ENCODE assay signal across 39 mouse cellular contexts in genomic region chrX:37916311-37916710, GRCm38 (mm10). TPM values are rescaled to one million over a fixed set of nuclear protein-coding genes. Genes with fewer than 3 reads are reported as not detected.
DNase-seq lines count a peak whose midpoint lies in the region; ATAC-seq and TF ChIP-seq lines count a peak whose summit lies in the region.
"Had no signal": no experiment of that assay in that cellular context is flagged by ENCODE, and none has a peak within 500 bp of the region (broad histone marks: within the 10 kb centered on the region; RNA-seq: fewer than 3 reads in every experiment).

No protein-coding gene starts in this region.

- no peak overlapping the region for H3K4me3 ChIP-seq in heart, postnatal 0 days (ENCODE audit: low read depth, low read length)
- no peak overlapping the region for H3K4me3 ChIP-seq in lung, embryonic 14.5 days (ENCODE audit: low read depth, low read length)
- no peak overlapping the region for H3K4me3 ChIP-seq in forebrain, embryonic 12.5 days (replicated peaks)
- H3K4me3 ChIP-seq: erythroblast, embryonic 14.5 days; midbrain, embryonic 10.5 days; midbrain, embryonic 15.5 days; neural tube, embryonic 15.5 days; stomach, embryonic 15.5 days had no signal

- TF ChIP-seq CTCF in heart, postnatal 0 days (IDR thresholded peaks at IDR 0.05; ENCODE audit: low read depth) = 0 out of 2 replicates have a peak, but pooled peaks have one; percentile 4
- TF ChIP-seq CTCF in lung, embryonic 14.5 days (IDR thresholded peaks at IDR 0.05; ENCODE audit: low read depth) = 0 out of 2 replicates have a peak, but pooled peaks have one; percentile 2

- H3K36me3 ChIP-seq in heart, postnatal 0 days (replicated peaks; ENCODE audit: control insufficient read depth, insufficient read depth, low read length) = no peaks in the 10 kb centered on the region
- H3K36me3 ChIP-seq in lung, embryonic 14.5 days (ENCODE audit: insufficient read depth) = no peaks in the 10 kb centered on the region
- no peaks in the 10 kb centered on the region for H3K36me3 ChIP-seq in forebrain, embryonic 12.5 days (replicated peaks)
- H3K36me3 ChIP-seq: midbrain, embryonic 10.5 days; midbrain, embryonic 15.5 days; neural tube, embryonic 15.5 days; stomach, embryonic 15.5 days had no signal

- no peaks in the 10 kb centered on the region for H3K9me3 ChIP-seq in heart, postnatal 0 days (replicated peaks; ENCODE audit: control insufficient read depth, low read length)
- H3K9me3 ChIP-seq in lung, embryonic 14.5 days (ENCODE audit: low read depth, low read length) = no peaks in the 10 kb centered on the region
- H3K9me3 ChIP-seq in forebrain, embryonic 12.5 days = no peaks in the 10 kb centered on the region
- H3K9me3 ChIP-seq: midbrain, embryonic 10.5 days; midbrain, embryonic 15.5 days; neural tube, embryonic 15.5 days; stomach, embryonic 15.5 days had no signal

- H3K4me2 ChIP-seq in heart, postnatal 0 days (ENCODE audit: low read depth, low read length) = no peak overlapping the region
- H3K4me2 ChIP-seq in lung, embryonic 14.5 days = no peak overlapping the region
- no peak overlapping the region for H3K4me2 ChIP-seq in forebrain, embryonic 12.5 days
- H3K4me2 ChIP-seq: midbrain, embryonic 15.5 days; neural tube, embryonic 15.5 days; stomach, embryonic 15.5 days had no signal

- H3K9ac ChIP-seq in heart, postnatal 0 days (replicated peaks; ENCODE audit: low read depth, low read length) = no peak overlapping the region
- no peak overlapping the region for H3K9ac ChIP-seq in lung, embryonic 14.5 days
- H3K9ac ChIP-seq in forebrain, embryonic 12.5 days = no peak overlapping the region
- H3K9ac ChIP-seq: forebrain, postnatal 0 days; liver, embryonic 14.5 days; midbrain, embryonic 15.5 days; neural tube, embryonic 15.5 days; stomach, embryonic 15.5 days had no signal

- H3K27me3 ChIP-seq in heart, postnatal 0 days (ENCODE audit: control insufficient read depth, insufficient read depth, low read length) = no peaks in the 10 kb centered on the region
- H3K27me3 ChIP-seq in lung, embryonic 14.5 days (ENCODE audit: insufficient read depth, low read length) = no peaks in the 10 kb centered on the region
- no peaks in the 10 kb centered on the region for H3K27me3 ChIP-seq in forebrain, embryonic 12.5 days
- H3K27me3 ChIP-seq: midbrain, embryonic 15.5 days; neural tube, embryonic 15.5 days; stomach, embryonic 15.5 days had no signal

- no peak overlapping the region for H3K27ac ChIP-seq in heart, postnatal 0 days (ENCODE audit: low read depth)
- no peak overlapping the region for H3K27ac ChIP-seq in lung, embryonic 14.5 days (ENCODE audit: low read depth)
- no peak overlapping the region for H3K27ac ChIP-seq in forebrain, embryonic 12.5 days
- H3K27ac ChIP-seq: liver, embryonic 14.5 days; midbrain, embryonic 10.5 days; midbrain, embryonic 15.5 days; neural tube, embryonic 15.5 days; stomach, embryonic 15.5 days had no signal

- H3K4me1 ChIP-seq in heart, postnatal 0 days (ENCODE audit: control insufficient read depth, insufficient read depth) = no peaks in the 10 kb centered on the region
- no peaks in the 10 kb centered on the region for H3K4me1 ChIP-seq in lung, embryonic 14.5 days (ENCODE audit: insufficient read depth)
- no peaks in the 10 kb centered on the region for H3K4me1 ChIP-seq in forebrain, embryonic 12.5 days
- H3K4me1 ChIP-seq: midbrain, embryonic 10.5 days; midbrain, embryonic 15.5 days; neural tube, embryonic 15.5 days; stomach, embryonic 15.5 days had no signal

- 51% methylated on average over 4 of the region's 4 CpGs for WGBS in heart, postnatal 0 days
- WGBS in lung, embryonic 14.5 days = 66% methylated on average over 4 of the region's 4 CpGs
- 67% methylated on average over 4 of the region's 4 CpGs for WGBS in forebrain, embryonic 12.5 days

- no peak for DNase-seq in heart, postnatal 0 days (ENCODE audit: low spot score)
- DNase-seq in heart, adult 11 months = no peak
- DNase-seq in lung, embryonic 14.5 days = no peak
- DNase-seq in lung, postnatal 14 days = no peak
- peak; percentile 35 for DNase-seq in ES-CJ7 (ENCODE audit: low read depth, low spot score)
- no peak for DNase-seq in thymus, postnatal 14 days
- DNase-seq: adrenal gland, postnatal 36 days; cerebellum, adult 2 months; forebrain, postnatal 0 days; gastrocnemius, postnatal 36 days; kidney, adult 9 months; kidney, postnatal 14 days; layer of hippocampus, postnatal 36 days; liver; lung, adult 2 months; retina, postnatal 1 day; right cerebral cortex, postnatal 14 days; thymus, postnatal 25 days had no signal

- no peak for TF ChIP-seq EP300 in heart, postnatal 0 days (IDR thresholded peaks at IDR 0.05; ENCODE audit: low read depth)

- no peak for ATAC-seq in heart, postnatal 0 days (ENCODE audit: insufficient read depth, low read depth)
- ATAC-seq in lung, embryonic 14.5 days (ENCODE audit: insufficient read depth) = no peak
- ATAC-seq in forebrain, embryonic 12.5 days (ENCODE audit: low FRiP score) = no peak
- ATAC-seq: forebrain, postnatal 0 days; hindbrain, embryonic 16.5 days; midbrain, embryonic 15.5 days had no signal

RNA-seq across cellular contexts. Expression of gene Rhox9, which starts 14.7 kb away (rescaled TPM):
- total RNA-seq in heart, postnatal 0 days (2014; rRNA removed; ENCODE audit: low replicate concordance) = not detected in 2 replicates
- not detected in 2 replicates for polyA plus RNA-seq in heart, postnatal 0 days (2015; fragmentation: Nextera tagmentation; extraction: Ambion mirVana)
- not detected in 2 replicates for polyA plus RNA-seq in lung, embryonic 14.5 days (2014; fragmentation: Nextera tagmentation; extraction: Ambion mirVana)
- polyA plus RNA-seq in forebrain, embryonic 12.5 days (2016; fragmentation: Nextera tagmentation; extraction: Ambion mirVana) = not detected in 2 replicates
- total RNA-seq: adrenal gland, postnatal 36 days; forebrain, postnatal 0 days; gastrocnemius, postnatal 36 days; heart, adult 8-10 months; heart, postnatal 25 days; layer of hippocampus, postnatal 36 days; left cerebral cortex, postnatal 10 days; megakaryocyte progenitor cell, adult 5-6 weeks had no signal
- polyA plus RNA-seq: brain, embryonic 14.5 days; C2C12; cerebellum, adult 2 months; cortical plate, adult 2 months; embryonic facial prominence, embryonic 14.5 days; erythroblast, embryonic 14.5 days; forebrain, embryonic 11.5 days; forebrain, postnatal 0 days; heart, embryonic 14.5 days; hindbrain, embryonic 11.5 days; hindbrain, embryonic 16.5 days; intestine, embryonic 14.5 days; limb, embryonic 11.5 days; liver, embryonic 14.5 days; lung, adult 2 months; midbrain, embryonic 10.5 days; midbrain, embryonic 15.5 days; neural tube, embryonic 15.5 days; stomach, embryonic 15.5 days had no signal

RNA-seq across cellular contexts. Expression of gene Rhox7b, which starts 19.3 kb away (rescaled TPM):
- not detected in 2 replicates for total RNA-seq in heart, postnatal 0 days (2014; rRNA removed; ENCODE audit: low replicate concordance)
- polyA plus RNA-seq in heart, postnatal 0 days (2015; fragmentation: Nextera tagmentation; extraction: Ambion mirVana) = not detected in 2 replicates
- polyA plus RNA-seq in lung, embryonic 14.5 days (2014; fragmentation: Nextera tagmentation; extraction: Ambion mirVana) = not detected in 2 replicates
- not detected in 2 replicates for polyA plus RNA-seq in forebrain, embryonic 12.5 days (2016; fragmentation: Nextera tagmentation; extraction: Ambion mirVana)
- total RNA-seq: adrenal gland, postnatal 36 days; forebrain, postnatal 0 days; gastrocnemius, postnatal 36 days; heart, adult 8-10 months; heart, postnatal 25 days; layer of hippocampus, postnatal 36 days; left cerebral cortex, postnatal 10 days; megakaryocyte progenitor cell, adult 5-6 weeks had no signal
- polyA plus RNA-seq: brain, embryonic 14.5 days; C2C12; cerebellum, adult 2 months; cortical plate, adult 2 months; embryonic facial prominence, embryonic 14.5 days; erythroblast, embryonic 14.5 days; forebrain, embryonic 11.5 days; forebrain, postnatal 0 days; heart, embryonic 14.5 days; hindbrain, embryonic 11.5 days; hindbrain, embryonic 16.5 days; intestine, embryonic 14.5 days; limb, embryonic 11.5 days; liver, embryonic 14.5 days; lung, adult 2 months; midbrain, embryonic 10.5 days; midbrain, embryonic 15.5 days; neural tube, embryonic 15.5 days; stomach, embryonic 15.5 days had no signal

RNA-seq across cellular contexts. Expression of gene Rhox8, which starts 37.6 kb away (rescaled TPM):
- not detected in 2 replicates for total RNA-seq in heart, postnatal 0 days (2014; rRNA removed; ENCODE audit: low replicate concordance)
- polyA plus RNA-seq in heart, postnatal 0 days (2015; fragmentation: Nextera tagmentation; extraction: Ambion mirVana) = 0.12 TPM in 1 of 2 replicates, not detected in the other
- polyA plus RNA-seq in lung, embryonic 14.5 days (2014; fragmentation: Nextera tagmentation; extraction: Ambion mirVana) = not detected in 2 replicates
- polyA plus RNA-seq in forebrain, embryonic 12.5 days (2016; fragmentation: Nextera tagmentation; extraction: Ambion mirVana) = 0.15 TPM in 1 of 2 replicates, not detected in the other
- total RNA-seq: adrenal gland, postnatal 36 days; forebrain, postnatal 0 days; gastrocnemius, postnatal 36 days; heart, adult 8-10 months; heart, postnatal 25 days; layer of hippocampus, postnatal 36 days; left cerebral cortex, postnatal 10 days; megakaryocyte progenitor cell, adult 5-6 weeks had no signal
- polyA plus RNA-seq: brain, embryonic 14.5 days; C2C12; cerebellum, adult 2 months; cortical plate, adult 2 months; embryonic facial prominence, embryonic 14.5 days; erythroblast, embryonic 14.5 days; forebrain, embryonic 11.5 days; forebrain, postnatal 0 days; heart, embryonic 14.5 days; hindbrain, embryonic 11.5 days; hindbrain, embryonic 16.5 days; intestine, embryonic 14.5 days; limb, embryonic 11.5 days; liver, embryonic 14.5 days; lung, adult 2 months; midbrain, embryonic 10.5 days; midbrain, embryonic 15.5 days; neural tube, embryonic 15.5 days; stomach, embryonic 15.5 days had no signal
